Mouse (Mus musculus): ENCODE data around the gene Lhx8. TPM values are rescaled to one million over a fixed set of nuclear protein-coding genes. Genes with fewer than 3 reads are reported as not detected.

The Lhx8 gene
- total RNA-seq, 1 experiment, result not detected

DNA sequence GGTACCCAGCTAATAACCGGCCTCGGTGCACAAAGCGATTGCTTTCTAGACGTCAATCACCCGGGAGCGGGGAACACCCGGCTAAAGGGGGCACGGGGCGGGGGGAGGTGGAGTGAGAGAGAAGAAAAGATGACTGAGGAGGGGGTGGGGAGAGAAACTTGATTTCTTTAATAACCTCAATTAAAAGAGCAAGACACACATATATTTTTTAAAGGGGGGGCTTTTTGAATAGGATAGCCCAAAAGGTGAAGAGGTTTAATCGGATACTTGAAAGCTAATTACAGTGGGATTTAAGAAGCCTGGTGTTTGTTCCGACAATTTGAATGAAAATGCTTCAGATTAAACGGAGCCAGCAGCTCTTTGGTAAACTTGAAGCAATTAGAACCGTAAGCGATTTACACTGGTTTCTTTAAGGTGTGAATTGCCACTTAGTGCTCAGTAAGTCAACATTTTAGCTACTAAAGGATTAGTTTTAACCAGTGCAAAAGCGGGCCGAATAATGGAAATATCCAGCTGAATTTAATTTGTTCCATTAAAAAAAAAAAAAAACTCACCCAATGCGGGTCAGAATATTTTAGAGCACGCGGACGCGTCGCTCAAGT is 1.6 kb downstream of the Lhx8 start:
- peak overlapping the region; percentile 32 to 53; a peak in 3 of 4 replicates for H3K4me3 ChIP-seq (ENCODE audit: insufficient read depth in 1 of 2, low read depth in 1 of 2, low read length in 2 of 2, poor library complexity in 1 of 2, severe bottlenecking in 1 of 2)
- H3K36me3 ChIP-seq (ENCODE audit: control insufficient read depth, insufficient read depth, low read length, poor library complexity, severe bottlenecking), result no peaks in the 10 kb centered on the region
- H3K27ac ChIP-seq (ENCODE audit: insufficient read depth, low read depth, low read length, poor library complexity, severe bottlenecking), result no peak overlapping the region
- DNase-seq (ENCODE audit: low read depth, low spot score), result no peak
- peaks cover 0 to 3% of the 10 kb centered on the region in 2 experiments; a peak in 1 of 4 replicates for H3K4me1 ChIP-seq (ENCODE audit: control insufficient read depth in 2 of 2, insufficient read depth in 2 of 2, low read length in 2 of 2, poor library complexity in 1 of 2)
- no peak overlapping the region for H3K9ac ChIP-seq (ENCODE audit: insufficient read depth, low read depth, low read length, poor library complexity, severe bottlenecking)
- TF ChIP-seq CHD2 (IDR thresholded peaks at IDR 0.05; ENCODE audit: low read depth, low read length) (no peak), ZNF384 (IDR thresholded peaks at IDR 0.05; ENCODE audit: low read depth, low read length) (no peak), HCFC1 (IDR thresholded peaks at IDR 0.05; ENCODE audit: borderline replicate concordance, insufficient read depth, low read length) (no peak), MAFK (IDR thresholded peaks at IDR 0.05; ENCODE audit: insufficient read depth, low read depth, low read length) (no peak)
- in situ Hi-C loops (cut with MboI; ENCODE audit: low sequenced_read_pairs in 2 of 2, unreplicated experiment in 2 of 2), result no loop called here
- no peaks in the 10 kb centered on the region for H3K9me3 ChIP-seq (ENCODE audit: control insufficient read depth, insufficient read depth, low read depth, low read length)

DNA sequence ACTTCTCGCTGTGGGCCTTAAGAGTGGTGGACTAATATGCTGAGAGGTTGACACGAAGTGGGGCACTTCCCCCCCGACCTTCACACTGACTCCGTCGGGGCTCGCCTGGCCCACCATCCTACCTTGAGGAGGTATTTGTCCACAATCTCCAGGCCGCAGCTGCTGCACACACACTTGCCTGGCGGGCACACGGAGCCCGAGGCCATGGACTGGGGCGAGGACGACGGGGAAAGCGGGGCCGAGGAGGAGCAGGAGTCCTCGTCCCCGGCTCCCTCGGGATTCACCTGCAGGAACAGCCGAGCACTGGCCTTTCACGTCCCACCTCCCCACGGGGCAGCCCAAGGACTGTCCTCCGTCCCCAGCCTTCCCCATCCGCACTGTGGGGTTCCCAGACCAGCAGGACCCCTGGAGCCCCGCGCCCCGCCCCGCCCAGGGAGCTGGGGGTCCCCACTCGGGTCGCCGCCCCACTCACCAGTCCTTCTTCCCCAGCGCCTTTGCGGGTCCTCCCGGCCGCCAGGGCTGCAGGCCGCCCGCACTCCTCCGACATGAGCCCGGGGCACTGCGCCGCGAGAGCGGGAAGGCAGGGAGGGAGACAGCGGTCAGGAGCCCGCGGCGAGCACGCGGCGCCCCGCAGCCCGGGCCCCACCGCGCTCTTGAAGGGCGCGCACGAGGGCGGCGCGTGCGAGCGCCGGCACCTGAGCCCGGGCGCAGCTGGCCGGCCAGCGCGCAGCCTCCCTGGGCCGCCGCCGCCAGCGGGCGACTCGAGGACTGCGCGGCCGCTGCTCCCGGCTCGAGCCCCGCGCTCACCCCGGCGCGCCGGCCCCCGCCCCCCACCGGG is 2.4 kb downstream of the Lhx8 start:
- Histone ChIP-seq H3K27ac (ENCODE audit: insufficient read depth, low read depth, low read length, poor library complexity, severe bottlenecking) (no peak overlapping the region), H3K9ac (ENCODE audit: insufficient read depth, low read depth, low read length, poor library complexity, severe bottlenecking) (0 out of 2 replicates have a peak overlapping the region, but pooled peaks have one; percentile 0), H3K9me3 (ENCODE audit: control insufficient read depth, insufficient read depth, low read depth, low read length) (no peaks in the 10 kb centered on the region), H3K4me1 (ENCODE audit: control insufficient read depth in 2 of 2, insufficient read depth in 2 of 2, low read length in 2 of 2, poor library complexity in 1 of 2) (peaks cover 0 to 3% of the 10 kb centered on the region in 2 experiments; a peak in 1 of 4 replicates), H3K36me3 (ENCODE audit: control insufficient read depth, insufficient read depth, low read length, poor library complexity, severe bottlenecking) (no peaks in the 10 kb centered on the region), H3K4me3 (ENCODE audit: insufficient read depth in 1 of 2, low read depth in 1 of 2, low read length in 2 of 2, poor library complexity in 1 of 2, severe bottlenecking in 1 of 2) (peak overlapping the region; percentile 52 to 53)
- in situ Hi-C loops (cut with MboI; ENCODE audit: low sequenced_read_pairs in 2 of 2, unreplicated experiment in 2 of 2), result no loop called here
- TF ChIP-seq ZNF384 (IDR thresholded peaks at IDR 0.05; ENCODE audit: low read depth, low read length) (no peak), HCFC1 (IDR thresholded peaks at IDR 0.05; ENCODE audit: borderline replicate concordance, insufficient read depth, low read length) (no peak), MAFK (IDR thresholded peaks at IDR 0.05; ENCODE audit: insufficient read depth, low read depth, low read length) (no peak), CHD2 (IDR thresholded peaks at IDR 0.05; ENCODE audit: low read depth, low read length) (no peak), ZC3H11A (IDR thresholded peaks at IDR 0.05; ENCODE audit: borderline replicate concordance, low read depth, low read length) (no peak)
- DNase-seq (ENCODE audit: low read depth, low spot score), result no peak

DNA sequence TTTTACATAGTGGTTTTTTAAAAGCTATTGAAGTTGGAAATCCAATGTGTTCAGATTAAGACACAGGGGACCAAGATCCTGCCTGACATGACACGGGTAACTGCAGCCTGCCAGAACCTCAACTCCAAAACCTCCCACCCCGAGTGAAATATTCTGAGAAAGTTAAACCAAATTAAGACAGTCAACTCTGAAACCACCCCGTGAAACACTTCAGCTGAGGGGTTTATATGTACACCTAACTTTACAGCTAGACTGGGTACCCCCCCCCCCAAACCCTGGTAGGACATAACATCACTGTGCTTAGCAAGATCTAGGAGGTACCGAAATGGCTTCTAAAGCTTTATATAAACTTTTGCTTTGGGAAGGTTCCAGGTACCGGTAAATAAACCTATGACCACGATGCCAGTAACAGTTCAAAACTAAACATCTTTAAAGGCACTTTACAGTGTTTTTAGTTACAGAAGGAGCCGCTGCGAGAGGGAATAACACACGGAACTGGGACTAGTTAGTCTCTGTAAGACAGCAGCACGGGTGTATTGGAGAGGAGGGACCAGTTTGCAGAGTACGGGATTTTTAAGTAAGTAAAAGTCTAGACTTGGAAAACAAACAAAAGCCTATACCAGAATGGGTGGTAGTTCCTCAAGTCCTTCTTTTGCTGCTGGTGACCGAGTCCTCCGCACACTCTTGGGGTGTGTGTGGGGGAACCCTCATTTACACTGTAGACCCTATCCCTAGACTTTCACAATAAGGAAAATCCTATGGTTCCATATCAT is 3.2 kb downstream of the Lhx8 start:
- Histone ChIP-seq H3K36me3 (ENCODE audit: control insufficient read depth, insufficient read depth, low read length, poor library complexity, severe bottlenecking) (no peaks in the 10 kb centered on the region), H3K9me3 (ENCODE audit: control insufficient read depth, insufficient read depth, low read depth, low read length) (no peaks in the 10 kb centered on the region), H3K9ac (ENCODE audit: insufficient read depth, low read depth, low read length, poor library complexity, severe bottlenecking) (no peak overlapping the region), H3K4me3 (ENCODE audit: insufficient read depth in 1 of 2, low read depth in 1 of 2, low read length in 2 of 2, poor library complexity in 1 of 2, severe bottlenecking in 1 of 2) (peak overlapping the region in 1 of 2 experiments; percentile 52; a peak in 1 of 4 replicates), H3K4me1 (ENCODE audit: control insufficient read depth in 2 of 2, insufficient read depth in 2 of 2, low read length in 2 of 2, poor library complexity in 1 of 2) (no peaks in the 10 kb centered on the region), H3K27ac (ENCODE audit: insufficient read depth, low read depth, low read length, poor library complexity, severe bottlenecking) (no peak overlapping the region)
- DNase-seq (ENCODE audit: low read depth, low spot score), result no peak
- TF ChIP-seq HCFC1 (IDR thresholded peaks at IDR 0.05; ENCODE audit: borderline replicate concordance, insufficient read depth, low read length) (no peak), ZNF384 (IDR thresholded peaks at IDR 0.05; ENCODE audit: low read depth, low read length) (no peak), MAFK (IDR thresholded peaks at IDR 0.05; ENCODE audit: insufficient read depth, low read depth, low read length) (no peak), ZC3H11A (IDR thresholded peaks at IDR 0.05; ENCODE audit: borderline replicate concordance, low read depth, low read length) (no peak), CHD2 (IDR thresholded peaks at IDR 0.05; ENCODE audit: low read depth, low read length) (no peak)
- in situ Hi-C loops (cut with MboI; ENCODE audit: low sequenced_read_pairs in 2 of 2, unreplicated experiment in 2 of 2), result no loop called here

DNA sequence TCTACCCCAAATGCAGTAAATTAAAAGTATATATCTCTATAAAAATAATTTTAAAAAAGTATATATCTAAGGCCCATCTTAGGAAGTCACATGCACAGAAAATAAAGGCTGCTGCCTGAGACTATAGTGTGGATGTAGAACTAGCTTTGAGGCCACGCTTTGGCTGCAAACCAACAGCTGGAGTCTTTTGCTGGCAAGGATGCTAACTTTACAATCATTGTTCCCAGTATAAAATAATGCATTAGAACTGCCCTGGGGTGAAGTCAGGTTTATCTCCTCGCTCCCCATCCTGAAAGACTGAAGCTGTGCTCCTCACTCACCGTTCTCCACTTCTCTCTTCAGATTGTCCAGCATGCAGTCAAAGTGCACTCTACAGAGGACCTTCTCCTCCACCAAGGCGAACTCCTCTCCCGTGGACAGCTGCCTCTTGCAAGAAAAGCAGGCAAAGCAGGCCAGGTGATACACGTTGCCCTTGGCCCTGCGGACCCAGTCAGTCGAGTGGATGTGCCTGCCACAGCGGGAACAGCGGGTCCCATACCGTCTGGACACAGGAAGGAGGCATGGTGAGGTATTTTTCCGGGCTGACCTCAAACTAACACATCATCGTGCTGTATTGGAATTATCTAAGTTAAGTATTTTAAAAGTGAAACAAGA is 8.4 kb downstream of the Lhx8 start:
- no peak for DNase-seq (ENCODE audit: low read depth, low spot score)
- Histone ChIP-seq H3K4me1 (ENCODE audit: control insufficient read depth in 2 of 2, insufficient read depth in 2 of 2, low read length in 2 of 2, poor library complexity in 1 of 2) (no peaks in the 10 kb centered on the region), H3K9me3 (ENCODE audit: control insufficient read depth, insufficient read depth, low read depth, low read length) (no peaks in the 10 kb centered on the region), H3K36me3 (ENCODE audit: control insufficient read depth, insufficient read depth, low read length, poor library complexity, severe bottlenecking) (no peaks in the 10 kb centered on the region), H3K9ac (ENCODE audit: insufficient read depth, low read depth, low read length, poor library complexity, severe bottlenecking) (no peak overlapping the region), H3K27ac (ENCODE audit: insufficient read depth, low read depth, low read length, poor library complexity, severe bottlenecking) (no peak overlapping the region), H3K4me3 (ENCODE audit: insufficient read depth in 1 of 2, low read depth in 1 of 2, low read length in 2 of 2, poor library complexity in 1 of 2, severe bottlenecking in 1 of 2) (no peak overlapping the region)
- no peak for TF ChIP-seq CHD2 (IDR thresholded peaks at IDR 0.05; ENCODE audit: low read depth, low read length)
- in situ Hi-C loops (cut with MboI; ENCODE audit: low sequenced_read_pairs in 2 of 2, unreplicated experiment in 2 of 2), result loop anchor here in 1 of 2 experiments (25.0 kb wide), 1 partner anchor 240 kb away; no protein-coding TSS in a partner anchor
